Mouse (Mus musculus) MEL (cell line): ENCODE measurements around the gene Fahd1. TPM values are rescaled to one million over a fixed set of nuclear protein-coding genes. Genes with fewer than 3 reads are reported as not detected.

Source experiments
- DNase-seq: peaks from one replicate; pipeline ENCODE4 v3.0.0; 2011; ENCODE audit warnings: low read depth, low spot score
- H3K27ac ChIP-seq: 2 replicates; pipeline ENCODE4 v1.5.1; 2012; ENCODE audit warnings: low read depth, mild to moderate bottlenecking, control low read depth, low read length, moderate library complexity; ENCODE audit not compliant: control insufficient read depth
- H3K27me3 ChIP-seq, 2 experiments: fragments of 150-350 bp in 1 of 2; sonication (generic) in 1 of 2; 2 replicates each; pipeline ENCODE4 v1.6.1; 2012; ENCODE audit warnings: low read length in 2 of 2, mild to moderate bottlenecking in 2 of 2, improper control_type of control experiment in 1 of 2, moderate library complexity in 1 of 2; ENCODE audit not compliant: insufficient read depth in 2 of 2, control insufficient read depth in 1 of 2
- H3K36me3 ChIP-seq, 2 experiments: 2 replicates each; pipeline ENCODE4 v1.6.1; 2012 to 2014; ENCODE audit warnings: low read length in 2 of 2, improper control_type of control experiment in 1 of 2, inconsistent platforms in 1 of 2, mild to moderate bottlenecking in 1 of 2; ENCODE audit not compliant: insufficient read depth in 2 of 2, control insufficient read depth in 1 of 2
- H3K4me1 ChIP-seq, 2 experiments: fragments of 150-350 bp in 1 of 2; sonication (generic) in 1 of 2; 2 replicates each; pipeline ENCODE4 v1.6.1; 2012; ENCODE audit warnings: low read length in 2 of 2, improper control_type of control experiment in 1 of 2, mild to moderate bottlenecking in 1 of 2; ENCODE audit not compliant: insufficient read depth in 2 of 2, control insufficient read depth in 1 of 2
- H3K4me3 ChIP-seq, 2 experiments: fragments of 150-350 bp in 1 of 2; sonication (generic) in 1 of 2; 2 replicates each; pipeline ENCODE4 v1.5.1; 2012; ENCODE audit warnings: low read depth in 2 of 2, low read length in 2 of 2, mild to moderate bottlenecking in 2 of 2, moderate library complexity in 2 of 2, control low read depth in 1 of 2, improper control_type of control experiment in 1 of 2; ENCODE audit not compliant: control insufficient read depth in 1 of 2, insufficient read depth in 1 of 2
- H3K79me2 ChIP-seq: 2 replicates; pipeline ENCODE4 v1.6.1; 2012; ENCODE audit warnings: mild to moderate bottlenecking, low read length, moderate library complexity; ENCODE audit not compliant: control insufficient read depth, poor library complexity, insufficient read depth
- H3K9ac ChIP-seq: 2 replicates; pipeline ENCODE4 v1.6.1; 2012; ENCODE audit warnings: low read depth, mild to moderate bottlenecking, control low read depth, low read length, moderate library complexity; ENCODE audit not compliant: control insufficient read depth, poor library complexity, severe bottlenecking
- H3K9me3 ChIP-seq: fragments of 150-350 bp; sonication (generic); replicated peaks from 2 replicates; pipeline ENCODE4 v1.6.1; 2012; ENCODE audit warnings: mild to moderate bottlenecking, low read length, improper control_type of control experiment, moderate library complexity; ENCODE audit not compliant: insufficient read depth
- BHLHE40 ChIP-seq: IDR thresholded peaks from 2 replicates; pipeline ENCODE4 v1.6.1; 2012; ENCODE audit warnings: low read depth, mild to moderate bottlenecking, inconsistent platforms, low read length, improper control_type of control experiment, borderline replicate concordance
- CHD1 ChIP-seq: IDR thresholded peaks from 2 replicates; pipeline ENCODE4 v1.6.1; 2012; ENCODE audit warnings: low read depth, mild to moderate bottlenecking, inconsistent platforms, low read length, improper control_type of control experiment
- CHD2 ChIP-seq: IDR thresholded peaks from 2 replicates; pipeline ENCODE4 v1.6.1; 2011; ENCODE audit warnings: low read length, improper control_type of control experiment
- CTCF ChIP-seq, 3 experiments: IDR thresholded peaks in 2 of 3; conservative IDR thresholded peaks in 1 of 3; 2 replicates each; pipeline ENCODE4 v1.5.1; 2011 to 2012; ENCODE audit warnings: low read length in 3 of 3, low read depth in 2 of 3, mild to moderate bottlenecking in 2 of 3, improper control_type of control experiment in 1 of 3, inconsistent platforms in 1 of 3, mixed read lengths in 1 of 3, moderate library complexity in 1 of 3; ENCODE audit not compliant: control insufficient read depth in 1 of 3, insufficient read depth in 1 of 3, poor library complexity in 1 of 3, severe bottlenecking in 1 of 3
- ELF1 ChIP-seq: IDR thresholded peaks from 2 replicates; pipeline ENCODE4 v1.6.1; 2014; ENCODE audit warnings: low read depth, mild to moderate bottlenecking, inconsistent platforms, low read length, improper control_type of control experiment, moderate library complexity
- EP300 ChIP-seq, 2 experiments: IDR thresholded peaks; 2 replicates each; pipeline ENCODE4 v1.6.1; 2011; ENCODE audit warnings: improper control_type of control experiment in 2 of 2, low read length in 2 of 2, low read depth in 1 of 2, mild to moderate bottlenecking in 1 of 2
- ETS1 ChIP-seq: IDR thresholded peaks from 2 replicates; pipeline ENCODE4 v1.6.1; 2012; ENCODE audit warnings: low read depth, mild to moderate bottlenecking, inconsistent platforms, low read length, improper control_type of control experiment, moderate library complexity
- GABPA ChIP-seq: IDR thresholded peaks from 2 replicates; pipeline ENCODE4 v1.6.1; 2012; ENCODE audit warnings: low read depth, mild to moderate bottlenecking, inconsistent platforms, low read length, improper control_type of control experiment, moderate library complexity
- GATA1 ChIP-seq: IDR thresholded peaks from 2 replicates; pipeline ENCODE4 v1.6.1; 2011; ENCODE audit warnings: low read depth, low read length, improper control_type of control experiment
- HCFC1 ChIP-seq: IDR thresholded peaks from 2 replicates; pipeline ENCODE4 v1.6.1; 2012; ENCODE audit warnings: low read depth, mild to moderate bottlenecking, inconsistent platforms, low read length, improper control_type of control experiment, moderate library complexity
- KAT2A ChIP-seq: conservative IDR thresholded peaks from 2 replicates; pipeline ENCODE4 v1.6.1; 2012; ENCODE audit warnings: low read depth, low read length, improper control_type of control experiment, inconsistent platforms
- MAX ChIP-seq: IDR thresholded peaks from 2 replicates; pipeline ENCODE4 v1.6.1; 2011; ENCODE audit warnings: low read length, improper control_type of control experiment
- MAZ ChIP-seq: IDR thresholded peaks from 2 replicates; pipeline ENCODE4 v1.6.1; 2012; ENCODE audit warnings: low read depth, mild to moderate bottlenecking, inconsistent platforms, low read length, improper control_type of control experiment
- MEF2A ChIP-seq: IDR thresholded peaks from 2 replicates; pipeline ENCODE4 v1.6.1; 2014; ENCODE audit warnings: low read depth, mild to moderate bottlenecking, inconsistent platforms, low read length, improper control_type of control experiment; ENCODE audit not compliant: poor library complexity, insufficient replicate concordance, severe bottlenecking; ENCODE audit errors: extremely low read depth
- MYC ChIP-seq: IDR thresholded peaks from 2 replicates; pipeline ENCODE4 v1.6.1; 2011; ENCODE audit warnings: low read depth, mild to moderate bottlenecking, low read length, improper control_type of control experiment, moderate library complexity
- NELFE ChIP-seq: IDR thresholded peaks from 2 replicates; pipeline ENCODE4 v1.6.1; 2011; ENCODE audit warnings: low read depth, low read length, improper control_type of control experiment
- POLR2A ChIP-seq, 2 experiments: IDR thresholded peaks; 2 replicates each; pipeline ENCODE4 v1.6.1; 2011 to 2012; ENCODE audit warnings: low read length in 2 of 2, mild to moderate bottlenecking in 2 of 2, control low read depth in 1 of 2, improper control_type of control experiment in 1 of 2, low read depth in 1 of 2, moderate library complexity in 1 of 2; ENCODE audit not compliant: control insufficient read depth in 1 of 2, insufficient read depth in 1 of 2, poor library complexity in 1 of 2
- POLR2AphosphoS2 ChIP-seq: IDR thresholded peaks from 2 replicates; pipeline ENCODE4 v1.6.1; 2011; ENCODE audit warnings: low read length, improper control_type of control experiment
- POLR2AphosphoS5 ChIP-seq: IDR thresholded peaks from 2 replicates; pipeline ENCODE4 v1.6.1; 2012; ENCODE audit warnings: low read depth, borderline replicate concordance, mild to moderate bottlenecking, inconsistent platforms, low read length, moderate library complexity, mixed read lengths
- RAD21 ChIP-seq: IDR thresholded peaks from 2 replicates; pipeline ENCODE4 v1.6.1; 2011; ENCODE audit warnings: mild to moderate bottlenecking, low read depth, low read length, improper control_type of control experiment
- RCOR1 ChIP-seq: IDR thresholded peaks from 2 replicates; pipeline ENCODE4 v1.6.1; 2012; ENCODE audit warnings: low read depth, mild to moderate bottlenecking, inconsistent platforms, low read length, improper control_type of control experiment
- SIN3A ChIP-seq: IDR thresholded peaks from 2 replicates; pipeline ENCODE4 v1.6.1; 2012; ENCODE audit warnings: low read length, improper control_type of control experiment, inconsistent platforms
- SMC3 ChIP-seq: IDR thresholded peaks from 2 replicates; pipeline ENCODE4 v1.6.1; 2011; ENCODE audit warnings: low read depth, low read length, improper control_type of control experiment
- TBP ChIP-seq: IDR thresholded peaks from 2 replicates; pipeline ENCODE4 v1.8.0; 2011; ENCODE audit warnings: low read depth, low read length, improper control_type of control experiment
- USF1 ChIP-seq: IDR thresholded peaks from 2 replicates; pipeline ENCODE4 v1.6.1; 2014; ENCODE audit warnings: low read depth, mild to moderate bottlenecking, inconsistent platforms, low read length, improper control_type of control experiment, moderate library complexity
- ZC3H11A ChIP-seq: IDR thresholded peaks from 2 replicates; pipeline ENCODE4 v1.6.1; 2012; ENCODE audit warnings: low read depth, mild to moderate bottlenecking, inconsistent platforms, low read length, improper control_type of control experiment
- ZMIZ1 ChIP-seq: IDR thresholded peaks from 2 replicates; pipeline ENCODE4 v1.6.1; 2012; ENCODE audit warnings: low read depth, mild to moderate bottlenecking, inconsistent platforms, low read length, improper control_type of control experiment, moderate library complexity
- ZNF384 ChIP-seq: IDR thresholded peaks from 2 replicates; pipeline ENCODE4 v1.6.1; 2012; ENCODE audit warnings: low read depth, mild to moderate bottlenecking, inconsistent platforms, low read length, improper control_type of control experiment
- polyA plus RNA-seq, 2 experiments: library from polyadenylated mRNA; stranded (reverse) in 1 of 2; unstranded in 1 of 2; fragments of >175 nt in 1 of 2; fragments of >200 nt in 1 of 2; gene quantifications; 2 replicates each; pipeline versions ENCODE4 v1.2.1 to v1.2.4; 2012; ENCODE audit warnings: low replicate concordance in 2 of 2, low read depth in 1 of 2; ENCODE audit not compliant: insufficient read length in 2 of 2, insufficient read depth in 1 of 2, missing spikeins in 1 of 2
- total RNA-seq: library from RNA; depleted of rRNA; stranded (reverse); fragments of 300-350 nt; gene quantifications from 2 replicates; pipeline ENCODE4 v1.2.3, GENCODE M21; 2012

Gene Fahd1
- total and polyA plus RNA-seq, 3 experiments: 2.7 to 4.7 TPM; not detected in 1

DNA sequence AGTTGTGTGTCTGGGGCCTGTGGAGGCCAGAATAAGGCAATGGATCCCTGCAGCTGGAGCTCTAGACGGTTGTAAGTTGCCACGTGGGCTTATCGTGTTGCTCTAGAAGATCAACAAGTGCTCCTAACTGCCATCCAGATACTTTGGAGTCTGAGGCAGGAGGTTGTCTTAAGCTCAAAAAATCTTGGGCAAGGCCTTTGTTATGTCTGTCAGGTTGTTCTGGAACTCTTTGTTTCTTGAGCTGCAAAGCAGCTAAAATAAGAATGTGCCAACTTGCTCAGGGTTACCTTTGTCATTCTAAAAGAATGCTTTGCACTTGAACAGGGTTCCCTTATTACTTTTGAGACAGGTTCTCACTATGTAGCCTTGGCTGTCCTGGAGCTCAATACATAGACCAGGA, 39.0 kb downstream of the Fahd1 start:
- Histone ChIP-seq H3K4me3 (no peak overlapping the region), H3K9me3 (no peaks in the 10 kb centered on the region), H3K27ac (no peak overlapping the region), H3K79me2 (no peaks in the 10 kb centered on the region), H3K27me3 (peaks cover 3 to 14% of the 10 kb centered on the region in 2 experiments), H3K4me1 (no peaks in the 10 kb centered on the region), H3K36me3 (no peaks in the 10 kb centered on the region), H3K9ac (no peak overlapping the region)
- DNase-seq: no peak
- TF ChIP-seq NELFE (no peak), SMC3 (no peak), BHLHE40 (no peak), CHD1 (no peak), RCOR1 (no peak), CHD2 (no peak), MAZ (no peak), ELF1 (no peak), GABPA (no peak), MEF2A (no peak), ZNF384 (no peak), HCFC1 (no peak), GATA1 (no peak), SIN3A (no peak), USF1 (no peak)

DNA sequence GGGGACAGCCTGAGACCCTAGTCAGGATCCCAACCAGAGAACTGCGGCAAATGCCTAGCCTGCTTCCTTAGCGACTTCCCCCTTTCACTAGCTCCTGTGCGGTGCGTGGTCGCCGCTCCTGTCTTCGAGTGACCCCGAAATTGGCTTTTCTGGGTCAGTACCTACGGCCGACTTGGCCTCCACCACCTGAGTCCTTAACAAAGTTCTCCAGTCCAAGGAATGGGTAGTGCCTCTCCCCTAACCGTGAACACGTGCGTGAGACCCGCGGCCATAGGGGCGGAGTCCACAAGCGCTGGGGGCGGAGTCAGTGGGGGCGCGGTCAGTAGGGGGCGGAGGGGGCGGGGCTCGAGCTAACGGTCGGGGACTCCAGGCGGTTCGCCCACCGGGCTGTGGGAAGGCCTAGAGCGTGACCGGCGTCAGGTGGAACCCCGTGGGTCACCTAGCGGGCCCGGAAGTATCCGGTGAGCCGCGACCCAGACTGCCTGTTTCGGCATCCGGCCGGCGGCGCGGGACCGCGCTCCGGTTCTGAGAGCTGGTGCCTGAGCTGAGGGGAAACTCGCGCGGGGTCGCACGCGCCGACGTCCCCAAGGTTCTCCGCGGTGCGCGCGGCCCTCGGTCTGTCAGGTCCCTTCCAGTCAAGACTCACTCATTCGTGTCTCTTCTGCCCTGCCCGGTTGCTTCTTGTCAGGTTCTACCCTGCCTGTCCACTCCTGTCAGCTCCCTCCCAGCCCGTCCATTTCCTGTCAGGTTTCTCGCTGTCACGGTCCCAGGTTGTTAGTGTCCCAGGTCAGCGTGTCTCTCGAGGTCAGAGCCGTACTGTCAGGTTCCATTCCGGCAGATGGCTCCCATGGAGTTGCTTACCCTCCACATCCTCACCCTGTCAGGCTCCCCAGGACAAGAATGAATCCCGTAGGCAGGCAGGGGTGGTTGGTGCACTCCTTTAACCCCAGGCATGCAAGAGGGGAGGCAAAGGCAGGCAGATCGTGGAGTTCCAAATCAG, 45.9 kb downstream of the Fahd1 start, which contains the start of gene Meiob:
Meiob (plus strand) TSS at position 338 of the 1,000 bp plus-strand sequence.
- DNase-seq: peak; percentile 91
- TF ChIP-seq MAZ: 0 out of 2 replicates have a peak, but pooled peaks have one; percentile 51
- TF ChIP-seq ELF1: peak; percentile 32; the same call in 1 of the 2 replicates
- TF ChIP-seq MEF2A: no peak
- peak; percentile 96 for TF ChIP-seq MAX
- peak; percentile 87 for TF ChIP-seq SIN3A
- no peak for TF ChIP-seq RAD21
- TF ChIP-seq HCFC1: peak; percentile 54; the same call in 1 of the 2 replicates
- peak; percentile 87 for TF ChIP-seq POLR2AphosphoS2
- TF ChIP-seq MYC: peak; percentile 96
- peak in 1 of 2 experiments; percentile 24; a peak in 1 of 4 replicates for TF ChIP-seq EP300 (IDR thresholded peaks at IDR 0.05; ENCODE audit: low read depth in 1 of 2, low read length in 2 of 2)
- TF ChIP-seq TBP: peak; percentile 59; the same call in 1 of the 2 replicates
- peak; percentile 75 for TF ChIP-seq BHLHE40
- TF ChIP-seq ETS1: no peak
- TF ChIP-seq POLR2A (IDR thresholded peaks at IDR 0.05; ENCODE audit: control insufficient read depth in 1 of 2, insufficient read depth in 1 of 2, low read depth in 1 of 2, low read length in 2 of 2, poor library complexity in 1 of 2): peak; percentile 62 to 90
- no peak for TF ChIP-seq ZC3H11A
- no peak for TF ChIP-seq ZNF384
- peak; percentile 93 for TF ChIP-seq NELFE
- TF ChIP-seq ZMIZ1: peak; percentile 56; the same call in 1 of the 2 replicates
- peak; percentile 59; the same call in 1 of the 2 replicates for TF ChIP-seq USF1
- no peak for TF ChIP-seq KAT2A
- no peak for TF ChIP-seq CTCF (IDR thresholded peaks at IDR 0.05 in 2 of 3, conservative IDR thresholded peaks at IDR 0.05 in 1 of 3; ENCODE audit: control insufficient read depth in 1 of 3, insufficient read depth in 1 of 3, low read depth in 2 of 3, low read length in 3 of 3, poor library complexity in 1 of 3, severe bottlenecking in 1 of 3)
- TF ChIP-seq RCOR1: no peak
- no peak for TF ChIP-seq POLR2AphosphoS5

More for the DNA sequence above, 45.9 kb downstream of the Fahd1 start, which contains the start of gene Meiob:
- H3K27me3 ChIP-seq: peaks cover 0 to 3% of the 10 kb centered on the region in 2 experiments; a peak in 2 of 4 replicates
- H3K36me3 ChIP-seq: peaks cover 0 to 4% of the 10 kb centered on the region in 2 experiments; a peak in 2 of 4 replicates
- H3K27ac ChIP-seq: peak within 1 kb of the TSS; percentile 51
- peak within 1 kb of the TSS; percentile 87 for H3K9ac ChIP-seq
- H3K79me2 ChIP-seq: no peaks in the 10 kb centered on the region; the same call in 1 of the 2 replicates
- peak within 1 kb of the TSS; percentile 79 to 82 for H3K4me3 ChIP-seq
- H3K9me3 ChIP-seq: no peaks in the 10 kb centered on the region
- H3K4me1 ChIP-seq: peaks cover 0 to 9% of the 10 kb centered on the region in 2 experiments; a peak in 1 of 4 replicates
